ENCODE assay signal across 8 mouse cellular contexts in genomic region chr10:95894036-95894855, GRCm38 (mm10). TPM values are rescaled to one million over a fixed set of nuclear protein-coding genes. Genes with fewer than 3 reads are reported as not detected.
A peak's percentile ranks its signal among the peaks of the same experiment; 100 is the strongest.
DNase-seq lines count a peak whose midpoint lies in the region; ATAC-seq and TF ChIP-seq lines count a peak whose summit lies in the region.

No protein-coding gene starts in this region.

- H3K27ac ChIP-seq in heart, embryonic 11.5 days (ENCODE audit: low read depth, low read length): no peak overlapping the region
- H3K27ac ChIP-seq in ES-E14 (ENCODE audit: insufficient read depth, low read depth, low read length, poor library complexity, severe bottlenecking): no peak overlapping the region; the same call in 1 of the 2 replicates
- no peak overlapping the region for H3K27ac ChIP-seq in forebrain, embryonic 11.5 days (ENCODE audit: low read depth, low read length)
- H3K27ac ChIP-seq in kidney, embryonic 15.5 days: no peak overlapping the region
- no peak overlapping the region for H3K27ac ChIP-seq in midbrain, embryonic 13.5 days

- in situ Hi-C loops in ES-E14 (cut with MboI; ENCODE audit: low sequenced_read_pairs in 2 of 2, unreplicated experiment in 2 of 2): loop anchor here (10.0 to 25.0 kb wide), 2 partner anchors 332 to 339 kb away; partner anchors contain the start of gene Nudt4 (in 1 of the 2)

- H3K9ac ChIP-seq in heart, embryonic 11.5 days (ENCODE audit: low read depth, low read length): peak overlapping the region; percentile 68
- peak overlapping the region; percentile 51; the same call in 1 of the 2 replicates for H3K9ac ChIP-seq in ES-E14 (ENCODE audit: insufficient read depth, low read depth, low read length, poor library complexity, severe bottlenecking)
- H3K9ac ChIP-seq in forebrain, embryonic 11.5 days (ENCODE audit: low read length): peak overlapping the region; percentile 31; the same call in 1 of the 2 replicates
- H3K9ac ChIP-seq in kidney, embryonic 15.5 days: 0 out of 2 replicates have a peak overlapping the region, but pooled peaks have one; percentile 0
- peak overlapping the region; percentile 57 for H3K9ac ChIP-seq in midbrain, embryonic 13.5 days (replicated peaks)

- H3K27me3 ChIP-seq in heart, embryonic 11.5 days (ENCODE audit: control insufficient read depth, insufficient read depth, low read length): no peaks in the 10 kb centered on the region
- no peaks in the 10 kb centered on the region for H3K27me3 ChIP-seq in forebrain, embryonic 11.5 days (ENCODE audit: control insufficient read depth, insufficient read depth, low read length)
- 0 out of 2 replicates have a peak, but pooled peaks cover 4% of the 10 kb centered on the region for H3K27me3 ChIP-seq in kidney, embryonic 15.5 days
- H3K27me3 ChIP-seq in midbrain, embryonic 13.5 days: no peaks in the 10 kb centered on the region

- H3K4me2 ChIP-seq in heart, embryonic 11.5 days: peak overlapping the region; percentile 80
- H3K4me2 ChIP-seq in forebrain, embryonic 11.5 days (ENCODE audit: low read depth, low read length, severe bottlenecking): peak overlapping the region; percentile 40; the same call in 1 of the 2 replicates
- H3K4me2 ChIP-seq in kidney, embryonic 15.5 days: peak overlapping the region; percentile 56
- H3K4me2 ChIP-seq in midbrain, embryonic 13.5 days (replicated peaks): peak overlapping the region; percentile 48

- no peaks in the 10 kb centered on the region for H3K36me3 ChIP-seq in heart, embryonic 11.5 days (ENCODE audit: control insufficient read depth, insufficient read depth, low read length)
- peaks cover 3% of the 10 kb centered on the region; the same call in 1 of the 2 replicates for H3K36me3 ChIP-seq in ES-E14 (ENCODE audit: control insufficient read depth, insufficient read depth, low read length, poor library complexity, severe bottlenecking)
- no peaks in the 10 kb centered on the region for H3K36me3 ChIP-seq in forebrain, embryonic 11.5 days (ENCODE audit: control insufficient read depth, insufficient read depth, low read length)
- no peaks in the 10 kb centered on the region for H3K36me3 ChIP-seq in kidney, embryonic 15.5 days
- no peaks in the 10 kb centered on the region for H3K36me3 ChIP-seq in midbrain, embryonic 13.5 days

- H3K4me1 ChIP-seq in heart, embryonic 11.5 days (ENCODE audit: control insufficient read depth, insufficient read depth, low read length): no peaks in the 10 kb centered on the region; the same call in 1 of the 2 replicates
- H3K4me1 ChIP-seq in ES-E14 (ENCODE audit: control insufficient read depth in 2 of 2, insufficient read depth in 2 of 2, low read length in 2 of 2, poor library complexity in 1 of 2): peaks cover 7 to 13% of the 10 kb centered on the region in 2 experiments
- no peaks in the 10 kb centered on the region for H3K4me1 ChIP-seq in forebrain, embryonic 11.5 days (replicated peaks; ENCODE audit: control insufficient read depth, insufficient read depth, low read length)
- 0 out of 2 replicates have a peak, but pooled peaks cover 9% of the 10 kb centered on the region for H3K4me1 ChIP-seq in kidney, embryonic 15.5 days
- H3K4me1 ChIP-seq in midbrain, embryonic 13.5 days (replicated peaks): peaks cover 4% of the 10 kb centered on the region

- no peak for ATAC-seq in heart, embryonic 11.5 days (replicated peaks; ENCODE audit: insufficient number of reproducible peaks, low FRiP score, low TSS enrichment)
- 0 out of 2 replicates have a peak, but pooled peaks have one; percentile 28 for ATAC-seq in forebrain, embryonic 11.5 days (replicated peaks; ENCODE audit: low FRiP score)
- ATAC-seq in kidney, embryonic 15.5 days (replicated peaks; ENCODE audit: low FRiP score): no peak
- peak; percentile 44 for ATAC-seq in midbrain, embryonic 13.5 days

- no peak for DNase-seq in heart, adult 18-20 months
- no peak for DNase-seq in ES-E14 (ENCODE audit: low read depth, low spot score)
- peak; percentile 54 for DNase-seq in forebrain, embryonic 11.5 days (ENCODE audit: low spot score)
- no peak for DNase-seq in adrenal gland, adult 2 months
- DNase-seq in ovary, postnatal 36 days (ENCODE audit: low spot score): no peak

- H3K4me3 ChIP-seq in heart, embryonic 11.5 days (ENCODE audit: low read depth, low read length): peak overlapping the region; percentile 42
- H3K4me3 ChIP-seq in ES-E14 (ENCODE audit: insufficient read depth in 1 of 2, low read depth in 1 of 2, low read length in 2 of 2, poor library complexity in 1 of 2, severe bottlenecking in 1 of 2): peak overlapping the region; percentile 35 to 39
- H3K4me3 ChIP-seq in forebrain, embryonic 11.5 days (ENCODE audit: low read depth, low read length): peak overlapping the region; percentile 12; the same call in 1 of the 2 replicates
- H3K4me3 ChIP-seq in kidney, embryonic 15.5 days (replicated peaks): peak overlapping the region; percentile 33
- peak overlapping the region; percentile 26 for H3K4me3 ChIP-seq in midbrain, embryonic 13.5 days (replicated peaks)

- 17% methylated on average over 17 of the region's 17 CpGs for WGBS in heart, embryonic 11.5 days (ENCODE audit: insufficient replicate concordance)
- 44% methylated on average over 17 of the region's 17 CpGs for WGBS in forebrain, embryonic 11.5 days
- WGBS in kidney, embryonic 15.5 days: 37% methylated on average over 17 of the region's 17 CpGs
- 44% methylated on average over 17 of the region's 17 CpGs for WGBS in midbrain, embryonic 13.5 days

- H3K9me3 ChIP-seq in heart, embryonic 11.5 days (replicated peaks; ENCODE audit: control insufficient read depth, low read length): no peaks in the 10 kb centered on the region
- no peaks in the 10 kb centered on the region for H3K9me3 ChIP-seq in ES-E14 (ENCODE audit: control insufficient read depth, insufficient read depth, low read depth, low read length)
- H3K9me3 ChIP-seq in forebrain, embryonic 11.5 days (ENCODE audit: control insufficient read depth, low read length): no peaks in the 10 kb centered on the region
- no peaks in the 10 kb centered on the region for H3K9me3 ChIP-seq in kidney, embryonic 15.5 days (replicated peaks)
- no peaks in the 10 kb centered on the region for H3K9me3 ChIP-seq in midbrain, embryonic 13.5 days

TF ChIP-seq in ES-E14, 5 proteins besides CTCF, POLR2A, EP300 and RAD21:
- TF ChIP-seq HCFC1 (IDR thresholded peaks at IDR 0.05; ENCODE audit: borderline replicate concordance, insufficient read depth, low read length): no peak
- no peak for TF ChIP-seq MAFK (IDR thresholded peaks at IDR 0.05; ENCODE audit: insufficient read depth, low read depth, low read length)
- TF ChIP-seq ZNF384 (IDR thresholded peaks at IDR 0.05; ENCODE audit: low read depth, low read length): no peak
- no peak for TF ChIP-seq CHD2 (IDR thresholded peaks at IDR 0.05; ENCODE audit: low read depth, low read length)
- TF ChIP-seq ZC3H11A (IDR thresholded peaks at IDR 0.05; ENCODE audit: borderline replicate concordance, low read depth, low read length): no peak

RNA-seq across cellular contexts. Expression of gene Eea1, which starts 46.2 kb away (rescaled TPM):
- 16.6 and 21.5 TPM in 2 replicates for polyA plus RNA-seq in heart, embryonic 11.5 days (2014; fragmentation: Nextera tagmentation; extraction: Ambion mirVana)
- total RNA-seq in heart, adult 18-20 months (2021): 10 to 100 TPM; 32.7 to 37.2 TPM
- 12.4 TPM in 2 replicates for total RNA-seq in ES-E14 (2012; rRNA removed)
- polyA plus RNA-seq in forebrain, embryonic 11.5 days (2014; fragmentation: Nextera tagmentation; extraction: Ambion mirVana): 12.0 and 14.8 TPM in 2 replicates
- polyA plus RNA-seq in kidney, embryonic 15.5 days (2015; fragmentation: Nextera tagmentation; extraction: Ambion mirVana): 17.3 and 18.1 TPM in 2 replicates
- polyA plus RNA-seq in midbrain, embryonic 13.5 days (2015; fragmentation: Nextera tagmentation; extraction: Ambion mirVana): 18.9 and 19.2 TPM in 2 replicates
- 10 to 100 TPM; 21.7 to 38.0 TPM for total RNA-seq in adrenal gland, adult 2 months (2021)
- 3.1 and 4.9 TPM in 2 replicates for polyA plus RNA-seq in adrenal gland, adult 2 months (2012; rRNA removed)

RNA-seq across cellular contexts. Expression of gene Gm33543, which starts 51.5 kb away (rescaled TPM):
- not detected in 2 replicates for polyA plus RNA-seq in heart, embryonic 11.5 days (2014; fragmentation: Nextera tagmentation; extraction: Ambion mirVana)
- 1 to 10 TPM; 1.8 to 5.9 TPM for total RNA-seq in heart, adult 18-20 months (2021)
- not detected in 2 replicates for total RNA-seq in ES-E14 (2012; rRNA removed)
- polyA plus RNA-seq in forebrain, embryonic 11.5 days (2014; fragmentation: Nextera tagmentation; extraction: Ambion mirVana): not detected in 2 replicates
- polyA plus RNA-seq in kidney, embryonic 15.5 days (2015; fragmentation: Nextera tagmentation; extraction: Ambion mirVana): 0.09 and 0.18 TPM in 2 replicates
- polyA plus RNA-seq in midbrain, embryonic 13.5 days (2015; fragmentation: Nextera tagmentation; extraction: Ambion mirVana): not detected in 2 replicates
- not detected for total RNA-seq in adrenal gland, adult 2 months (2021)
- polyA plus RNA-seq in adrenal gland, adult 2 months (2012; rRNA removed): not detected in 2 replicates

Comparison
In these comparisons a context has a peak if more than half of its experiments do, and no peak if none do; other contexts are left out.
1. ATAC-seq: peak in forebrain, embryonic 11.5 days (single experiment) and midbrain, embryonic 13.5 days (single experiment); none in heart, embryonic 11.5 days (single experiment) and kidney, embryonic 15.5 days (single experiment).
2. H3K9ac ChIP-seq: peak in every context shown above with its lines; median percentile 68 in heart, embryonic 11.5 days; 57 in midbrain, embryonic 13.5 days; 51 in ES-E14; 31 in forebrain, embryonic 11.5 days; 0 in kidney, embryonic 15.5 days.
3. Peak in every context shown above with its lines, with median percentiles within 50 percentile points of each other: H3K4me2 ChIP-seq and H3K4me3 ChIP-seq.